Mouse (Mus musculus): ENCODE results near the gene Rasal3. TPM values are rescaled to one million over a fixed set of nuclear protein-coding genes. Genes with fewer than 3 reads are reported as not detected.

Rasal3 gene
- polyA plus RNA-seq (2017; shearing (Covaris generic)), result 524 TPM

GRCm38 (mm10) chr17:32403417-32403816 is at the start of gene Rasal3:
Gene Rasal3, minus strand, starts transcription at chr17:32403583.

GRCm38 (mm10) chr17:32452482-32452881 is 49.1 kb upstream of the Rasal3 start, which contains the start of gene Cyp4f39:
Gene Cyp4f39, plus strand, starts transcription at chr17:32452723.

GRCm38 (mm10) chr17:32424034-32424433 is 20.7 kb upstream of the Rasal3 start, which contains the start of gene Pglyrp2:
Gene Pglyrp2, minus strand, starts transcription at chr17:32424167.

GRCm38 (mm10) chr17:32389101-32389659 is 14.2 kb downstream of the Rasal3 start, which contains the start of gene Wiz:
Gene Wiz, minus strand, starts transcription at chr17:32389439.

GRCm38 (mm10) chr17:32350382-32350983 is 52.9 kb downstream of the Rasal3 start, which contains the start of gene Akap8l:
Gene Akap8l, minus strand, starts transcription at chr17:32350607.

Other genes starting within 250 kb of the Rasal3 start
- gene Notch3, start 236.7 kb downstream of the Rasal3 start, polyA plus RNA-seq (2017; shearing (Covaris generic)), result 0.10 TPM
- 0.40 TPM for gene Ephx3, start 214.0 kb downstream of the Rasal3 start, polyA plus RNA-seq (2017; shearing (Covaris generic))
- gene Brd4, start 118.9 kb downstream of the Rasal3 start, polyA plus RNA-seq (2017; shearing (Covaris generic)), result 238 TPM
- gene Akap8, start 82.3 kb downstream of the Rasal3 start, polyA plus RNA-seq (2017; shearing (Covaris generic)), result 211 TPM
- 181 TPM for gene Akap8l, start 53.0 kb downstream of the Rasal3 start, polyA plus RNA-seq (2017; shearing (Covaris generic))
- 15.8 TPM for gene Wiz, start 14.1 kb downstream of the Rasal3 start, polyA plus RNA-seq (2017; shearing (Covaris generic))
- gene Pglyrp2, start 20.6 kb upstream of the Rasal3 start, polyA plus RNA-seq (2017; shearing (Covaris generic)), result 34.3 TPM
- not detected for gene Cyp4f39, start 49.1 kb upstream of the Rasal3 start, polyA plus RNA-seq (2017; shearing (Covaris generic))
- gene Cyp4f17, start 102.5 kb upstream of the Rasal3 start, polyA plus RNA-seq (2017; shearing (Covaris generic)), result 1.0 TPM
- gene Cyp4f16, start 133.0 kb upstream of the Rasal3 start, polyA plus RNA-seq (2017; shearing (Covaris generic)), result 13.9 TPM
- not detected for gene Cyp4f37, start 217.7 kb upstream of the Rasal3 start, polyA plus RNA-seq (2017; shearing (Covaris generic))

Data from effector memory CD4-positive, alpha-beta T cell, adult 7 months (primary cell).